Mouse (Mus musculus): ENCODE data around the gene Zmiz1. TPM values are rescaled to one million over a fixed set of nuclear protein-coding genes. Genes with fewer than 3 reads are reported as not detected.
A peak's percentile ranks its signal among the peaks of the same experiment; 100 is the strongest.

The Zmiz1 gene
- polyA plus RNA-seq, 1 experiment from 2014 or later, result 44.3 TPM

- Histone ChIP-seq H3K36me3 (peaks cover 27% of the 10 kb centered on the region), H3K4me1 (peaks cover 89% of the 10 kb centered on the region), H3K4me2 (no peak overlapping the region), H3K27me3 (no peaks in the 10 kb centered on the region), H3K9ac (peak overlapping the region; percentile 2; the same call in 1 of the 2 replicates), H3K4me3 (no peak overlapping the region), H3K27ac (peak overlapping the region; percentile 92), H3K9me3 (no peaks in the 10 kb centered on the region)
- no peak for ATAC-seq (ENCODE audit: insufficient number of reproducible peaks, insufficient read depth, low FRiP score, low TSS enrichment, low read depth)
- 57% methylated on average over 16 of the region's 16 CpGs for WGBS
These were observed 130.3 kb downstream of the Zmiz1 start for GRCm38 (mm10) chr14:25588946-25589937.

- Histone ChIP-seq H3K4me1 (peaks cover 87% of the 10 kb centered on the region), H3K9ac (no peak overlapping the region), H3K36me3 (peaks cover 28% of the 10 kb centered on the region), H3K27ac (no peak overlapping the region), H3K27me3 (no peaks in the 10 kb centered on the region), H3K4me3 (no peak overlapping the region), H3K4me2 (no peak overlapping the region), H3K9me3 (no peaks in the 10 kb centered on the region)
- ATAC-seq (ENCODE audit: insufficient number of reproducible peaks, insufficient read depth, low FRiP score, low TSS enrichment, low read depth), result no peak
- WGBS, result 67% methylated on average over 5 of the region's 5 CpGs
These were observed 132.0 kb downstream of the Zmiz1 start for GRCm38 (mm10) chr14:25591000-25591399.

- Histone ChIP-seq H3K27ac (no peak overlapping the region), H3K4me2 (no peak overlapping the region), H3K36me3 (peaks cover 30% of the 10 kb centered on the region), H3K4me1 (peaks cover 82% of the 10 kb centered on the region), H3K4me3 (no peak overlapping the region), H3K27me3 (no peaks in the 10 kb centered on the region), H3K9ac (no peak overlapping the region), H3K9me3 (no peaks in the 10 kb centered on the region)
- ATAC-seq (ENCODE audit: insufficient number of reproducible peaks, insufficient read depth, low FRiP score, low TSS enrichment, low read depth), result no peak
- WGBS, result 90% methylated on average over 1 of the region's 1 CpGs
These were observed 132.4 kb downstream of the Zmiz1 start for GRCm38 (mm10) chr14:25591426-25591825.

- Histone ChIP-seq H3K4me2 (no peak overlapping the region), H3K9ac (0 out of 2 replicates have a peak overlapping the region, but pooled peaks have one; percentile 6), H3K9me3 (no peaks in the 10 kb centered on the region), H3K4me3 (no peak overlapping the region), H3K27ac (no peak overlapping the region), H3K27me3 (no peaks in the 10 kb centered on the region), H3K36me3 (peaks cover 39% of the 10 kb centered on the region), H3K4me1 (peaks cover 71% of the 10 kb centered on the region)
- ATAC-seq (ENCODE audit: insufficient number of reproducible peaks, insufficient read depth, low FRiP score, low TSS enrichment, low read depth), result no peak
- WGBS, result 40% methylated on average over 6 of the region's 6 CpGs
These were observed 133.5 kb downstream of the Zmiz1 start for GRCm38 (mm10) chr14:25592522-25592921.

GRCm38 (mm10) chr14:25593876-25594275, 134.9 kb downstream of the Zmiz1 start:
- no peak overlapping the region for H3K4me3 ChIP-seq
- H3K27me3 ChIP-seq, result no peaks in the 10 kb centered on the region
- 44% methylated on average over 8 of the region's 8 CpGs for WGBS
- no peaks in the 10 kb centered on the region for H3K9me3 ChIP-seq
- peak overlapping the region; percentile 87 for H3K27ac ChIP-seq
- 0 out of 2 replicates have a peak, but pooled peaks have one; percentile 35 for ATAC-seq (ENCODE audit: insufficient number of reproducible peaks, insufficient read depth, low FRiP score, low TSS enrichment, low read depth)
- peaks cover 49% of the 10 kb centered on the region for H3K36me3 ChIP-seq
- peaks cover 61% of the 10 kb centered on the region for H3K4me1 ChIP-seq
- H3K4me2 ChIP-seq, result no peak overlapping the region
- 0 out of 2 replicates have a peak overlapping the region, but pooled peaks have one; percentile 44 for H3K9ac ChIP-seq

DNA sequence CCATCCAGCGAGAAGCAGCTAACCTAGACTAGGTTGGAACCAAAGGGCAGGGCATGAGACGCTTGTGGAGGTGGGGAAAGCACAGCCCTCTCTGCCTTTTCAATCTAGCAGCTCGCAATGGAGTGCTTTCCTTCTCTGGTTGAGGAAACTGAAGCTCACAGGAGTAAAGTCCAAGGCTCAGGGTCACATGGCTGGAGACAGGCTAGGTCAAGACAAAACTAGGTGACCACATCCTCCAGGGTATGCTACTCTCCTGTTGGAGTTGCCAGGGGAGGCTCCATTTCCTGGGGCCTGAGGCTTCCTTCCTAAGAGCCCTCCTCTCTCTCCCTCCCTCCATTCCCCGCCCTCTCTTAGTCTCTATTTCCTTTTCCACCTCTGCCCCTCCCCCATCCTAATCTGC, 135.6 kb downstream of the Zmiz1 start:
- no peaks in the 10 kb centered on the region for H3K27me3 ChIP-seq
- H3K4me1 ChIP-seq, result peaks cover 57% of the 10 kb centered on the region
- no peak overlapping the region for H3K4me3 ChIP-seq
- WGBS, result 35% methylated on average over 4 of the region's 4 CpGs
- no peaks in the 10 kb centered on the region for H3K9me3 ChIP-seq
- peak overlapping the region; percentile 87 for H3K27ac ChIP-seq
- H3K4me2 ChIP-seq, result no peak overlapping the region
- peak overlapping the region; percentile 44; the same call in 1 of the 2 replicates for H3K9ac ChIP-seq
- no peak for ATAC-seq (ENCODE audit: insufficient number of reproducible peaks, insufficient read depth, low FRiP score, low TSS enrichment, low read depth)
- H3K36me3 ChIP-seq, result peaks cover 46% of the 10 kb centered on the region

- no peaks in the 10 kb centered on the region for H3K27me3 ChIP-seq
- H3K36me3 ChIP-seq, result peaks cover 35% of the 10 kb centered on the region
- no peak for ATAC-seq (ENCODE audit: insufficient number of reproducible peaks, insufficient read depth, low FRiP score, low TSS enrichment, low read depth)
- H3K9me3 ChIP-seq, result no peaks in the 10 kb centered on the region
- no peak overlapping the region for H3K4me2 ChIP-seq
- 89% methylated on average over 6 of the region's 6 CpGs for WGBS
- H3K9ac ChIP-seq, result no peak overlapping the region
- no peak overlapping the region for H3K4me3 ChIP-seq
- H3K27ac ChIP-seq, result no peak overlapping the region
- H3K4me1 ChIP-seq, result peaks cover 69% of the 10 kb centered on the region
These were observed 140.0 kb downstream of the Zmiz1 start for GRCm38 (mm10) chr14:25598960-25599359.

GRCm38 (mm10) chr14:25599934-25600333, 140.9 kb downstream of the Zmiz1 start:
- no peak overlapping the region for H3K4me3 ChIP-seq
- H3K9ac ChIP-seq, result 0 out of 2 replicates have a peak overlapping the region, but pooled peaks have one; percentile 16
- no peaks in the 10 kb centered on the region for H3K27me3 ChIP-seq
- no peak overlapping the region for H3K4me2 ChIP-seq
- peak overlapping the region; percentile 77 for H3K27ac ChIP-seq
- H3K9me3 ChIP-seq, result no peaks in the 10 kb centered on the region
- H3K36me3 ChIP-seq, result peaks cover 35% of the 10 kb centered on the region
- 59% methylated on average over 12 of the region's 12 CpGs for WGBS
- no peak for ATAC-seq (ENCODE audit: insufficient number of reproducible peaks, insufficient read depth, low FRiP score, low TSS enrichment, low read depth)
- peaks cover 69% of the 10 kb centered on the region for H3K4me1 ChIP-seq

DNA sequence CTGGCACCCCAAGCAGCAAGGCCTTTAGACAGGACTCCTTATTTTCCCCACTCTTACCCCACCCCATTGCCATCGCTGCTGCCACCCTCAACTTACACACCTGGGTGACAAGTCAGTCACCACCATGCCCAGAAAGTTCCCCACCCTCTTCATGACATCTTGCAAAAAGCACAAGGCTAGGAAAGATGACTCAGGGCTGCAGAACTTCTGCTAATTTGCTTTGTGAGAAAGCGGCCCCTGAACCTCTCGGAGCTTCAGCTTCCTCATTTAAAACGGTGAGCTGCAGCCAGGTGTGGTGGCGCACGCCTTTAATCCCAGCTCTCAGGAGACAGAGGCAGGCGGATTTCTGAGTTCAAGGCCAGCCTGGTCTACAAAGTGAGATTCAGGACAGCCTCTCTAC, 141.4 kb downstream of the Zmiz1 start:
- H3K9ac ChIP-seq, result no peak overlapping the region
- WGBS, result 76% methylated on average over 7 of the region's 7 CpGs
- H3K9me3 ChIP-seq, result no peaks in the 10 kb centered on the region
- H3K4me3 ChIP-seq, result no peak overlapping the region
- peaks cover 35% of the 10 kb centered on the region for H3K36me3 ChIP-seq
- ATAC-seq (ENCODE audit: insufficient number of reproducible peaks, insufficient read depth, low FRiP score, low TSS enrichment, low read depth), result no peak
- no peaks in the 10 kb centered on the region for H3K27me3 ChIP-seq
- H3K4me1 ChIP-seq, result peaks cover 67% of the 10 kb centered on the region
- H3K4me2 ChIP-seq, result no peak overlapping the region
- peak overlapping the region; percentile 77 for H3K27ac ChIP-seq

GRCm38 (mm10) chr14:25600951-25601350, 142.0 kb downstream of the Zmiz1 start:
- no peak overlapping the region for H3K27ac ChIP-seq
- peaks cover 68% of the 10 kb centered on the region for H3K4me1 ChIP-seq
- no peaks in the 10 kb centered on the region for H3K9me3 ChIP-seq
- H3K9ac ChIP-seq, result no peak overlapping the region
- H3K27me3 ChIP-seq, result no peaks in the 10 kb centered on the region
- 44% methylated on average over 2 of the region's 2 CpGs for WGBS
- no peak overlapping the region for H3K4me3 ChIP-seq
- H3K36me3 ChIP-seq, result peaks cover 32% of the 10 kb centered on the region
- no peak for ATAC-seq (ENCODE audit: insufficient number of reproducible peaks, insufficient read depth, low FRiP score, low TSS enrichment, low read depth)
- H3K4me2 ChIP-seq, result no peak overlapping the region

GRCm38 (mm10) chr14:25602018-25602417, 143.0 kb downstream of the Zmiz1 start:
- Histone ChIP-seq H3K36me3 (peaks cover 23% of the 10 kb centered on the region), H3K27me3 (no peaks in the 10 kb centered on the region), H3K4me2 (no peak overlapping the region), H3K27ac (peak overlapping the region; percentile 7; the same call in 1 of the 2 replicates), H3K4me1 (peaks cover 79% of the 10 kb centered on the region), H3K9me3 (no peaks in the 10 kb centered on the region), H3K9ac (no peak overlapping the region), H3K4me3 (no peak overlapping the region)
- 96% methylated on average over 2 of the region's 2 CpGs for WGBS
- no peak for ATAC-seq (ENCODE audit: insufficient number of reproducible peaks, insufficient read depth, low FRiP score, low TSS enrichment, low read depth)
